Mouse (Mus musculus): ENCODE results near the gene Terb1. TPM values are rescaled to one million over a fixed set of nuclear protein-coding genes. Genes with fewer than 3 reads are reported as not detected.

Gene Terb1
- polyA plus RNA-seq, 1 experiment: not detected

- H3K27me3 ChIP-seq (replicated peaks; ENCODE audit: control insufficient read depth, insufficient read depth, low read length): no peaks in the 10 kb centered on the region
- no peaks in the 10 kb centered on the region; the same call in 1 of the 2 replicates for H3K36me3 ChIP-seq (ENCODE audit: control insufficient read depth, insufficient read depth, low read length)
- no peak overlapping the region for H3K27ac ChIP-seq (ENCODE audit: insufficient read depth, low read depth, low read length)
- no peak for DNase-seq
- peaks cover 4% of the 10 kb centered on the region for H3K4me1 ChIP-seq (ENCODE audit: control insufficient read depth, insufficient read depth, low read length)
- TF ChIP-seq POLR2A (IDR thresholded peaks at IDR 0.05; ENCODE audit: low read depth, low read length) (no peak), CTCF (conservative IDR thresholded peaks at IDR 0.05; ENCODE audit: insufficient read depth, insufficient read length, low read depth, low read length) (no peak)
- WGBS: 93% methylated on average over 5 of the region's 5 CpGs
- H3K4me3 ChIP-seq (ENCODE audit: insufficient read depth, low read depth, low read length): no peak overlapping the region
These were observed 76.4 kb downstream of the Terb1 start for GRCm38 (mm10) chr8:104433191-104433842.

DNA sequence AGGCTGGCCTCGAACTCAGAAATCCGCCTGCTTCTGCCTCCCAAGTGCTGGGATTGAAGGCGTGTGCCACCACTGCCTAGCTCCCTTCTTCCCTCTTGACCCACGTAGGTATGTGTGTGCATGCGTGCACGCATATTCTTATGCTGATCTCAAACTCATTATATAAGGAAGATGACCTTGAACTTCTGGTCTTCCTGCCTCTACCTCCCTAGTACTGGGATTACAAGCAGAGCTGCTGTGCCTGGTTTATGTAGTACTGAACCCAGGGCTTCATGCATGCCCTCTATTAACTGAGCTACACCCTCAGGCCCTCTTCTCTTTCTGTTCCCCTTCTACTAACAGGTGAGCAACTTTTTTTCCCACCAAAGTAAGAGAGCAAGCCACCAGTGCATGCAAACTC is 77.1 kb downstream of the Terb1 start:
- DNase-seq: no peak
- Histone ChIP-seq H3K36me3 (ENCODE audit: control insufficient read depth, insufficient read depth, low read length) (no peaks in the 10 kb centered on the region; the same call in 1 of the 2 replicates), H3K27me3 (replicated peaks; ENCODE audit: control insufficient read depth, insufficient read depth, low read length) (no peaks in the 10 kb centered on the region), H3K4me1 (ENCODE audit: control insufficient read depth, insufficient read depth, low read length) (peaks cover 4% of the 10 kb centered on the region), H3K4me3 (ENCODE audit: insufficient read depth, low read depth, low read length) (no peak overlapping the region), H3K27ac (ENCODE audit: insufficient read depth, low read depth, low read length) (no peak overlapping the region)
- 96% methylated on average over 6 of the region's 6 CpGs for WGBS
- no peak for TF ChIP-seq CTCF (conservative IDR thresholded peaks at IDR 0.05; ENCODE audit: insufficient read depth, insufficient read length, low read depth, low read length)
- TF ChIP-seq POLR2A (IDR thresholded peaks at IDR 0.05; ENCODE audit: low read depth, low read length): no peak

DNA sequence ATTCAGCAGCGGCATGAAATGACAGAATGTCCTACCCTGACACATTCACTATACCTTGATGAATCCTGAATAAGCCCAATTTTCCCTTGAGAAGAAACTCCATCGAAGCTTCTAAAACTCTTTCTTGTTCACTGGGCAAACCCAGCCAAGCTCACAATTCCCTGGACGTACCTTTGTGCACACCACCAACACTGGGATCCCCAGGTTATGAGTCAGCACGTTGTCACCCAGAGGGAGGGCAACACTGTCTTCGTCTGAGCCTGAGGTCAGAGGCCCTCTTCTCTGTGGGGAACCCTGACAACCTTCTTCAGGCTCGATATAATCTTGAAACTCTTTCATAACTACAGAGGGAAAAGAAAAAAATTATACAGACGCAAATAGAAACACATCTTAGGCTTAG is 79.5 kb downstream of the Terb1 start:
- no peak overlapping the region for H3K27ac ChIP-seq (ENCODE audit: insufficient read depth, low read depth, low read length)
- no peaks in the 10 kb centered on the region for H3K27me3 ChIP-seq (replicated peaks; ENCODE audit: control insufficient read depth, insufficient read depth, low read length)
- no peak for TF ChIP-seq POLR2A (IDR thresholded peaks at IDR 0.05; ENCODE audit: low read depth, low read length)
- no peak for TF ChIP-seq CTCF (conservative IDR thresholded peaks at IDR 0.05; ENCODE audit: insufficient read depth, insufficient read length, low read depth, low read length)
- no peak overlapping the region for H3K4me3 ChIP-seq (ENCODE audit: insufficient read depth, low read depth, low read length)
- no peak for DNase-seq
- 83% methylated on average over 7 of the region's 7 CpGs for WGBS
- H3K36me3 ChIP-seq (ENCODE audit: control insufficient read depth, insufficient read depth, low read length): peaks cover 2% of the 10 kb centered on the region; the same call in 1 of the 2 replicates
- no peaks in the 10 kb centered on the region for H3K4me1 ChIP-seq (ENCODE audit: control insufficient read depth, insufficient read depth, low read length)

DNA sequence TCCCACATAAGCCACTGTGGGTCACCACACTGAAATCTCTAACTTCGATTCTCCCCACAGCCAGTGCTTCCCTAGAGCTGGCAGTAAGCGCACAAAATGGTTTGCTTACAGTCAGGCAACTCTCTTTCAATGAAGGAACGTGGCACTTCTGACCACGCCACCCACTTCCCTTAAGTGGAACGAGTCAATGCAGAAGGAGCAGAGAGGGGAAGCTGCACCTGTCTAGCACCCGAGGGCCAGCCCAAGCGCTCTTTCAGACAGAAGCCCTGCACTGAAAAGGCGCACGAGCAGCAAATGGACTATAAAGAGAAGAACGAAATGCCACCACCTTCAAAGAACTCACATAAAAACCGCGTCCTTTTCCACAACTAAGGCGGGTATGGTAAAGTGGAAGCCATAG is 82.0 kb downstream of the Terb1 start:
- Histone ChIP-seq H3K36me3 (ENCODE audit: control insufficient read depth, insufficient read depth, low read length) (peaks cover 4% of the 10 kb centered on the region), H3K27ac (ENCODE audit: insufficient read depth, low read depth, low read length) (no peak overlapping the region), H3K27me3 (replicated peaks; ENCODE audit: control insufficient read depth, insufficient read depth, low read length) (no peaks in the 10 kb centered on the region), H3K4me1 (ENCODE audit: control insufficient read depth, insufficient read depth, low read length) (no peaks in the 10 kb centered on the region), H3K4me3 (ENCODE audit: insufficient read depth, low read depth, low read length) (no peak overlapping the region)
- TF ChIP-seq POLR2A (IDR thresholded peaks at IDR 0.05; ENCODE audit: low read depth, low read length): no peak
- TF ChIP-seq CTCF (conservative IDR thresholded peaks at IDR 0.05; ENCODE audit: insufficient read depth, insufficient read length, low read depth, low read length): no peak
- WGBS: 91% methylated on average over 13 of the region's 13 CpGs
- no peak for DNase-seq

GRCm38 (mm10) chr8:104422313-104422712 is 87.4 kb downstream of the Terb1 start:
- no peak overlapping the region for H3K27ac ChIP-seq (ENCODE audit: insufficient read depth, low read depth, low read length)
- H3K4me1 ChIP-seq (ENCODE audit: control insufficient read depth, insufficient read depth, low read length): no peaks in the 10 kb centered on the region
- no peak for TF ChIP-seq CTCF (conservative IDR thresholded peaks at IDR 0.05; ENCODE audit: insufficient read depth, insufficient read length, low read depth, low read length)
- TF ChIP-seq POLR2A (IDR thresholded peaks at IDR 0.05; ENCODE audit: low read depth, low read length): no peak
- DNase-seq: no peak
- H3K36me3 ChIP-seq (ENCODE audit: control insufficient read depth, insufficient read depth, low read length): peaks cover 9% of the 10 kb centered on the region
- WGBS: 79% methylated on average over 6 of the region's 6 CpGs
- no peaks in the 10 kb centered on the region for H3K27me3 ChIP-seq (replicated peaks; ENCODE audit: control insufficient read depth, insufficient read depth, low read length)
- H3K4me3 ChIP-seq (ENCODE audit: insufficient read depth, low read depth, low read length): no peak overlapping the region

- Histone ChIP-seq H3K4me1 (ENCODE audit: control insufficient read depth, insufficient read depth, low read length) (no peaks in the 10 kb centered on the region), H3K36me3 (ENCODE audit: control insufficient read depth, insufficient read depth, low read length) (peaks cover 1% of the 10 kb centered on the region; the same call in 1 of the 2 replicates), H3K4me3 (ENCODE audit: insufficient read depth, low read depth, low read length) (no peak overlapping the region), H3K27me3 (replicated peaks; ENCODE audit: control insufficient read depth, insufficient read depth, low read length) (no peaks in the 10 kb centered on the region), H3K27ac (ENCODE audit: insufficient read depth, low read depth, low read length) (no peak overlapping the region)
- TF ChIP-seq POLR2A (IDR thresholded peaks at IDR 0.05; ENCODE audit: low read depth, low read length): no peak
- no peak for TF ChIP-seq CTCF (conservative IDR thresholded peaks at IDR 0.05; ENCODE audit: insufficient read depth, insufficient read length, low read depth, low read length)
- DNase-seq: no peak
- WGBS: 86% methylated on average over 6 of the region's 6 CpGs
These were observed 93.7 kb downstream of the Terb1 start for GRCm38 (mm10) chr8:104416022-104416421.

DNA sequence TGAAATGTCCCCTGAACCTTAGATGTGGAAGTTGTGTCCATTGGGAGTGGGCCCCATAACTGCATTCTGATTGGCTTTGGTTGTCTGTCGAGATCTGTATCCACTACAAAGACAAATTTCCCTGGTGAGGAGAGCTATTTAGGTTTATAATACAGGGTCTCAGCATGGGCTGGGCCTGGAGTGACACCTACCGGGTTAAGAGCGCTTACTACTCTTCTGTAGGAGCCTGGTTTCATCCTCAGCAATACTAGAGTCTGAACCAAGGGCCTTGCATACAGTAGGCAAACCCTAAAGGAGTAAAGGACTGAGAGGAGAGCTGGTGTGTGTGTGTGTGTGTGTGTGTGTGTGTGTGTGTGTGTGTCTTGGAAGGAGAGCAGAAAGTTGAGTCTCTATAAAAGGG is 95.5 kb downstream of the Terb1 start:
- 55% methylated on average over 3 of the region's 3 CpGs for WGBS
- no peaks in the 10 kb centered on the region for H3K36me3 ChIP-seq (ENCODE audit: control insufficient read depth, insufficient read depth, low read length)
- no peak overlapping the region for H3K4me3 ChIP-seq (ENCODE audit: insufficient read depth, low read depth, low read length)
- no peak for DNase-seq
- no peak overlapping the region for H3K27ac ChIP-seq (ENCODE audit: insufficient read depth, low read depth, low read length)
- TF ChIP-seq CTCF (conservative IDR thresholded peaks at IDR 0.05; ENCODE audit: insufficient read depth, insufficient read length, low read depth, low read length): 0 out of 2 replicates have a peak, but pooled peaks have one; percentile 19
- TF ChIP-seq POLR2A (IDR thresholded peaks at IDR 0.05; ENCODE audit: low read depth, low read length): no peak
- H3K27me3 ChIP-seq (replicated peaks; ENCODE audit: control insufficient read depth, insufficient read depth, low read length): no peaks in the 10 kb centered on the region
- no peaks in the 10 kb centered on the region for H3K4me1 ChIP-seq (ENCODE audit: control insufficient read depth, insufficient read depth, low read length)

All from kidney, adult 2 months (tissue).